26 mouse cellular contexts compared by ENCODE assay signal in genomic region chr15:51038968-51039367, GRCm38 (mm10).
A peak's percentile ranks its signal among the peaks of the same experiment; 100 is the strongest.
DNase-seq lines count a peak whose midpoint lies in the region; ATAC-seq and TF ChIP-seq lines count a peak whose summit lies in the region.
"Had no signal": no experiment of that assay in that cellular context is flagged by ENCODE, and none has a peak within 500 bp of the region (broad histone marks: within the 10 kb centered on the region; RNA-seq: fewer than 3 reads in every experiment).

No protein-coding gene starts in this region.

- no peaks in the 10 kb centered on the region for H3K27me3 ChIP-seq in ES-Bruce4 (ENCODE audit: control insufficient read depth, insufficient read depth, low read length, poor library complexity, severe bottlenecking)
- H3K27me3 ChIP-seq: embryonic facial prominence, embryonic 13.5 days; forebrain, embryonic 13.5 days; heart, embryonic 13.5 days; limb, embryonic 15.5 days; megakaryocyte, embryonic 14.5 days; midbrain, embryonic 15.5 days; neural tube, embryonic 13.5 days; stomach, embryonic 15.5 days had no signal

- no peak overlapping the region for H3K9ac ChIP-seq in ES-Bruce4 (ENCODE audit: low read depth, poor library complexity, severe bottlenecking)
- H3K9ac ChIP-seq: embryonic facial prominence, embryonic 13.5 days; forebrain, embryonic 13.5 days; heart, embryonic 13.5 days; limb, embryonic 15.5 days; liver, embryonic 14.5 days; lung, embryonic 14.5 days; midbrain, embryonic 15.5 days; neural tube, embryonic 13.5 days; stomach, embryonic 15.5 days had no signal

- TF ChIP-seq POLR2A in ES-Bruce4 (IDR thresholded peaks at IDR 0.05; ENCODE audit: insufficient read depth, low read length) = no peak

- DNase-seq in R1 (ENCODE audit: low read depth, low spot score) = peak; percentile 66
- peak; percentile 12 for DNase-seq in embryo, embryonic 11 days
- DNase-seq in hindlimb bud, embryonic 11.5 days (ENCODE audit: extremely low spot score, low read depth, low spot score) = peak; percentile 35
- DNase-seq in ovary, postnatal 14 days (ENCODE audit: low spot score) = no peak
- no peak for DNase-seq in frontal cortex, postnatal 14 days (ENCODE audit: low spot score in 2 of 2)
- DNase-seq: cerebellum, adult 18-20 months; cerebellum, postnatal 25 days; heart, adult 2 months; heart, postnatal 14 days; kidney, adult 11 months; kidney, postnatal 14 days; lung, embryonic 14.5 days; thymus, postnatal 4 days had no signal

- H3K9me3 ChIP-seq in ES-Bruce4 (replicated peaks; ENCODE audit: control insufficient read depth, insufficient read depth, low read length, poor library complexity, severe bottlenecking) = peaks cover 4% of the 10 kb centered on the region; the same call in 1 of the 2 replicates
- H3K9me3 ChIP-seq: embryonic facial prominence, embryonic 13.5 days; forebrain, embryonic 13.5 days; heart, embryonic 13.5 days; limb, embryonic 15.5 days; megakaryocyte, embryonic 14.5 days; midbrain, embryonic 15.5 days; neural tube, embryonic 13.5 days; stomach, embryonic 15.5 days had no signal

- H3K4me3 ChIP-seq in ES-Bruce4 (ENCODE audit: low read depth, low read length) = no peak overlapping the region
- H3K4me3 ChIP-seq: embryonic facial prominence, embryonic 13.5 days; forebrain, embryonic 13.5 days; heart, adult 2 months; heart, embryonic 13.5 days; limb, embryonic 15.5 days; megakaryocyte, embryonic 14.5 days; midbrain, embryonic 15.5 days; myocyte; neural tube, embryonic 13.5 days; stomach, embryonic 15.5 days had no signal

- H3K27ac ChIP-seq in ES-Bruce4 (ENCODE audit: insufficient read depth, low read length) = no peak overlapping the region
- H3K27ac ChIP-seq: embryonic facial prominence, embryonic 13.5 days; forebrain, embryonic 13.5 days; heart, adult 2 months; heart, embryonic 13.5 days; limb, embryonic 15.5 days; liver, embryonic 14.5 days; midbrain, embryonic 15.5 days; neural tube, embryonic 13.5 days; stomach, embryonic 15.5 days had no signal

- no peaks in the 10 kb centered on the region for H3K4me1 ChIP-seq in ES-Bruce4 (ENCODE audit: control insufficient read depth, insufficient read depth, low read length)
- H3K4me1 ChIP-seq: embryonic facial prominence, embryonic 13.5 days; forebrain, embryonic 13.5 days; heart, embryonic 13.5 days; limb, embryonic 15.5 days; megakaryocyte, embryonic 14.5 days; midbrain, embryonic 15.5 days; neural tube, embryonic 13.5 days; stomach, embryonic 15.5 days had no signal

- no peak for TF ChIP-seq CTCF in ES-Bruce4 (IDR thresholded peaks at IDR 0.05; ENCODE audit: low read depth, low read length)

- ATAC-seq in megakaryocyte, adult 5-6 weeks (ENCODE audit: poor library complexity, severe bottlenecking) = no peak
- no peak for ATAC-seq in monocyte, adult 5-6 weeks (replicated peaks; ENCODE audit: insufficient number of reproducible peaks, low FRiP score, low TSS enrichment, poor library complexity, severe bottlenecking)
- ATAC-seq: forebrain, embryonic 13.5 days; midbrain, embryonic 15.5 days had no signal

- no peaks in the 10 kb centered on the region for H3K36me3 ChIP-seq in ES-Bruce4 (ENCODE audit: control insufficient read depth, insufficient read depth, low read length, poor library complexity, severe bottlenecking)
- H3K36me3 ChIP-seq: embryonic facial prominence, embryonic 13.5 days; heart, embryonic 13.5 days; limb, embryonic 15.5 days; midbrain, embryonic 15.5 days; neural tube, embryonic 13.5 days; stomach, embryonic 15.5 days had no signal

- peak; percentile 79 for TF ChIP-seq EP300 in ES-Bruce4 (IDR thresholded peaks at IDR 0.05; ENCODE audit: insufficient read depth, low read depth, low read length)

Comparison
In these comparisons a context has a peak if more than half of its experiments do, and no peak if none do; other contexts are left out.
1. DNase-seq: peak in R1 (single experiment), embryo, embryonic 11 days (single experiment) and hindlimb bud, embryonic 11.5 days (single experiment); none in ovary, postnatal 14 days (single experiment) and frontal cortex, postnatal 14 days (0 of 2).